Mouse (Mus musculus): ENCODE data around the gene Map3k11. TPM values are rescaled to one million over a fixed set of nuclear protein-coding genes. Genes with fewer than 3 reads are reported as not detected.

Gene Map3k11
- polyA plus RNA-seq, 1 experiment from 2014 or later: 17.4 TPM

GRCm38 (mm10) chr19:5716955-5717354 is 28.4 kb downstream of the Map3k11 start:
- no peak overlapping the region for H3K4me3 ChIP-seq (ENCODE audit: low read depth, low read length)
- no peak overlapping the region for H3K27ac ChIP-seq (replicated peaks; ENCODE audit: low read depth, low read length)
- DNase-seq (ENCODE audit: low spot score): no peak
- H3K36me3 ChIP-seq (ENCODE audit: control insufficient read depth, insufficient read depth, low read length): peaks cover 21% of the 10 kb centered on the region
- H3K27me3 ChIP-seq (ENCODE audit: control insufficient read depth, insufficient read depth, low read length): no peaks in the 10 kb centered on the region
- H3K9me3 ChIP-seq (ENCODE audit: control insufficient read depth, low read length): no peaks in the 10 kb centered on the region
- no peak overlapping the region for H3K4me2 ChIP-seq (ENCODE audit: low read depth, severe bottlenecking)
- H3K4me1 ChIP-seq (ENCODE audit: control insufficient read depth, insufficient read depth, low read length): peaks cover 14% of the 10 kb centered on the region
- no peak for ATAC-seq (ENCODE audit: insufficient number of reproducible peaks, low FRiP score, low TSS enrichment, low read depth)
- no peak overlapping the region for H3K9ac ChIP-seq (ENCODE audit: low read length)
- WGBS: 53% methylated on average over 10 of the region's 10 CpGs

- ATAC-seq (ENCODE audit: insufficient number of reproducible peaks, low FRiP score, low TSS enrichment, low read depth) (no peak), DNase-seq (ENCODE audit: low spot score) (no peak)
- Histone ChIP-seq H3K27me3 (ENCODE audit: control insufficient read depth, insufficient read depth, low read length) (no peaks in the 10 kb centered on the region), H3K4me2 (ENCODE audit: low read depth, severe bottlenecking) (no peak overlapping the region), H3K9ac (ENCODE audit: low read length) (no peak overlapping the region), H3K9me3 (ENCODE audit: control insufficient read depth, low read length) (no peaks in the 10 kb centered on the region), H3K4me3 (ENCODE audit: low read depth, low read length) (no peak overlapping the region), H3K4me1 (ENCODE audit: control insufficient read depth, insufficient read depth, low read length) (peaks cover 10% of the 10 kb centered on the region), H3K27ac (replicated peaks; ENCODE audit: low read depth, low read length) (no peak overlapping the region), H3K36me3 (ENCODE audit: control insufficient read depth, insufficient read depth, low read length) (peaks cover 23% of the 10 kb centered on the region)
- 90% methylated on average over 6 of the region's 6 CpGs for WGBS
These were observed 32.7 kb downstream of the Map3k11 start for GRCm38 (mm10) chr19:5721233-5721632.

GRCm38 (mm10) chr19:5722848-5723425 is 34.4 kb downstream of the Map3k11 start:
- Histone ChIP-seq H3K4me1 (ENCODE audit: control insufficient read depth, insufficient read depth, low read length) (peaks cover 20% of the 10 kb centered on the region), H3K9me3 (ENCODE audit: control insufficient read depth, low read length) (no peaks in the 10 kb centered on the region), H3K9ac (ENCODE audit: low read length) (no peak overlapping the region), H3K4me3 (ENCODE audit: low read depth, low read length) (no peak overlapping the region), H3K36me3 (ENCODE audit: control insufficient read depth, insufficient read depth, low read length) (peaks cover 23% of the 10 kb centered on the region), H3K4me2 (ENCODE audit: low read depth, severe bottlenecking) (no peak overlapping the region), H3K27me3 (ENCODE audit: control insufficient read depth, insufficient read depth, low read length) (no peaks in the 10 kb centered on the region), H3K27ac (replicated peaks; ENCODE audit: low read depth, low read length) (no peak overlapping the region)
- DNase-seq (ENCODE audit: low spot score) (no peak), ATAC-seq (ENCODE audit: insufficient number of reproducible peaks, low FRiP score, low TSS enrichment, low read depth) (no peak)
- WGBS: 94% methylated on average over 7 of the region's 7 CpGs

- Histone ChIP-seq H3K4me3 (ENCODE audit: low read depth, low read length) (no peak overlapping the region), H3K27me3 (ENCODE audit: control insufficient read depth, insufficient read depth, low read length) (no peaks in the 10 kb centered on the region), H3K4me1 (ENCODE audit: control insufficient read depth, insufficient read depth, low read length) (peaks cover 28% of the 10 kb centered on the region), H3K36me3 (ENCODE audit: control insufficient read depth, insufficient read depth, low read length) (peaks cover 22% of the 10 kb centered on the region), H3K4me2 (ENCODE audit: low read depth, severe bottlenecking) (peak overlapping the region; percentile 28), H3K9ac (ENCODE audit: low read length) (no peak overlapping the region; the same call in 1 of the 2 replicates), H3K27ac (replicated peaks; ENCODE audit: low read depth, low read length) (no peak overlapping the region), H3K9me3 (ENCODE audit: control insufficient read depth, low read length) (no peaks in the 10 kb centered on the region)
- no peak for ATAC-seq (ENCODE audit: insufficient number of reproducible peaks, low FRiP score, low TSS enrichment, low read depth)
- WGBS: 72% methylated on average over 4 of the region's 4 CpGs
- DNase-seq (ENCODE audit: low spot score): no peak
These were observed 35.5 kb downstream of the Map3k11 start for GRCm38 (mm10) chr19:5723934-5724548.

GRCm38 (mm10) chr19:5724549-5724941 is 36.0 kb downstream of the Map3k11 start:
- H3K9me3 ChIP-seq (ENCODE audit: control insufficient read depth, low read length): no peaks in the 10 kb centered on the region
- no peak overlapping the region for H3K9ac ChIP-seq (ENCODE audit: low read length)
- H3K4me1 ChIP-seq (ENCODE audit: control insufficient read depth, insufficient read depth, low read length): peaks cover 28% of the 10 kb centered on the region
- peak overlapping the region; percentile 28 for H3K4me2 ChIP-seq (ENCODE audit: low read depth, severe bottlenecking)
- no peaks in the 10 kb centered on the region for H3K27me3 ChIP-seq (ENCODE audit: control insufficient read depth, insufficient read depth, low read length)
- no peak overlapping the region for H3K27ac ChIP-seq (replicated peaks; ENCODE audit: low read depth, low read length)
- ATAC-seq (ENCODE audit: insufficient number of reproducible peaks, low FRiP score, low TSS enrichment, low read depth) (no peak), DNase-seq (ENCODE audit: low spot score) (peak; percentile 24)
- H3K36me3 ChIP-seq (ENCODE audit: control insufficient read depth, insufficient read depth, low read length): peaks cover 20% of the 10 kb centered on the region
- no peak overlapping the region; the same call in 1 of the 2 replicates for H3K4me3 ChIP-seq (ENCODE audit: low read depth, low read length)
- WGBS: 79% methylated on average over 7 of the region's 7 CpGs

- Histone ChIP-seq H3K27me3 (ENCODE audit: control insufficient read depth, insufficient read depth, low read length) (no peaks in the 10 kb centered on the region), H3K4me3 (ENCODE audit: low read depth, low read length) (peak overlapping the region; percentile 9; the same call in 1 of the 2 replicates), H3K9ac (ENCODE audit: low read length) (peak overlapping the region; percentile 32), H3K4me1 (ENCODE audit: control insufficient read depth, insufficient read depth, low read length) (peaks cover 29% of the 10 kb centered on the region), H3K36me3 (ENCODE audit: control insufficient read depth, insufficient read depth, low read length) (peaks cover 18% of the 10 kb centered on the region), H3K27ac (replicated peaks; ENCODE audit: low read depth, low read length) (no peak overlapping the region), H3K9me3 (ENCODE audit: control insufficient read depth, low read length) (no peaks in the 10 kb centered on the region), H3K4me2 (ENCODE audit: low read depth, severe bottlenecking) (peak overlapping the region; percentile 53)
- 0 out of 2 replicates have a peak, but pooled peaks have one; percentile 12 for ATAC-seq (ENCODE audit: insufficient number of reproducible peaks, low FRiP score, low TSS enrichment, low read depth)
- DNase-seq (ENCODE audit: low spot score): peak; percentile 26
- 69% methylated on average over 12 of the region's 12 CpGs for WGBS
These were observed 36.6 kb downstream of the Map3k11 start for GRCm38 (mm10) chr19:5725029-5725707.

- peaks cover 33% of the 10 kb centered on the region for H3K4me1 ChIP-seq (ENCODE audit: control insufficient read depth, insufficient read depth, low read length)
- peak within 1 kb of the TSS; percentile 32 for H3K9ac ChIP-seq (ENCODE audit: low read length)
- H3K27ac ChIP-seq (replicated peaks; ENCODE audit: low read depth, low read length): no peak within 1 kb of the TSS
- peaks cover 10% of the 10 kb centered on the region for H3K36me3 ChIP-seq (ENCODE audit: control insufficient read depth, insufficient read depth, low read length)
- H3K4me3 ChIP-seq (ENCODE audit: low read depth, low read length): peak within 1 kb of the TSS; percentile 98
- H3K9me3 ChIP-seq (ENCODE audit: control insufficient read depth, low read length): no peaks in the 10 kb centered on the region
- DNase-seq (ENCODE audit: low spot score) (peak; percentile 58), ATAC-seq (ENCODE audit: insufficient number of reproducible peaks, low FRiP score, low TSS enrichment, low read depth) (no peak)
- H3K4me2 ChIP-seq (ENCODE audit: low read depth, severe bottlenecking): peak within 1 kb of the TSS; percentile 94
- WGBS: 12% methylated on average over 49 of the region's 49 CpGs
- H3K27me3 ChIP-seq (ENCODE audit: control insufficient read depth, insufficient read depth, low read length): no peaks in the 10 kb centered on the region
These were observed 37.4 kb downstream of the Map3k11 start, which contains the start of gene Ehbp1l1 for GRCm38 (mm10) chr19:5725767-5726515. TSS of gene Ehbp1l1 (minus strand) at chr19:5726317.

GRCm38 (mm10) chr19:5726961-5727578 is 38.5 kb downstream of the Map3k11 start:
- ATAC-seq (ENCODE audit: insufficient number of reproducible peaks, low FRiP score, low TSS enrichment, low read depth): no peak
- Histone ChIP-seq H3K4me2 (ENCODE audit: low read depth, severe bottlenecking) (peak overlapping the region; percentile 94), H3K27ac (replicated peaks; ENCODE audit: low read depth, low read length) (peak overlapping the region; percentile 49; the same call in 1 of the 2 replicates), H3K9me3 (ENCODE audit: control insufficient read depth, low read length) (no peaks in the 10 kb centered on the region), H3K9ac (ENCODE audit: low read length) (no peak overlapping the region), H3K4me3 (ENCODE audit: low read depth, low read length) (peak overlapping the region; percentile 98), H3K36me3 (ENCODE audit: control insufficient read depth, insufficient read depth, low read length) (peaks cover 3% of the 10 kb centered on the region; the same call in 1 of the 2 replicates), H3K4me1 (ENCODE audit: control insufficient read depth, insufficient read depth, low read length) (peaks cover 37% of the 10 kb centered on the region), H3K27me3 (ENCODE audit: control insufficient read depth, insufficient read depth, low read length) (no peaks in the 10 kb centered on the region)
- 72% methylated on average over 15 of the region's 15 CpGs for WGBS
- DNase-seq (ENCODE audit: low spot score): peak; percentile 22
